Mouse (Mus musculus) CD4-positive naive resting alpha-beta T cell, adult 76 days (primary cell): ENCODE measurements around the gene Spaar. TPM values are rescaled to one million over a fixed set of nuclear protein-coding genes. Genes with fewer than 3 reads are reported as not detected.

Experiments used
- total RNA-seq: library from RNA; stranded (reverse); gene quantifications from one replicate; pipeline ENCODE4 v1.2.4, GENCODE M21; 2023

Spaar gene
- not detected for total RNA-seq

DNA sequence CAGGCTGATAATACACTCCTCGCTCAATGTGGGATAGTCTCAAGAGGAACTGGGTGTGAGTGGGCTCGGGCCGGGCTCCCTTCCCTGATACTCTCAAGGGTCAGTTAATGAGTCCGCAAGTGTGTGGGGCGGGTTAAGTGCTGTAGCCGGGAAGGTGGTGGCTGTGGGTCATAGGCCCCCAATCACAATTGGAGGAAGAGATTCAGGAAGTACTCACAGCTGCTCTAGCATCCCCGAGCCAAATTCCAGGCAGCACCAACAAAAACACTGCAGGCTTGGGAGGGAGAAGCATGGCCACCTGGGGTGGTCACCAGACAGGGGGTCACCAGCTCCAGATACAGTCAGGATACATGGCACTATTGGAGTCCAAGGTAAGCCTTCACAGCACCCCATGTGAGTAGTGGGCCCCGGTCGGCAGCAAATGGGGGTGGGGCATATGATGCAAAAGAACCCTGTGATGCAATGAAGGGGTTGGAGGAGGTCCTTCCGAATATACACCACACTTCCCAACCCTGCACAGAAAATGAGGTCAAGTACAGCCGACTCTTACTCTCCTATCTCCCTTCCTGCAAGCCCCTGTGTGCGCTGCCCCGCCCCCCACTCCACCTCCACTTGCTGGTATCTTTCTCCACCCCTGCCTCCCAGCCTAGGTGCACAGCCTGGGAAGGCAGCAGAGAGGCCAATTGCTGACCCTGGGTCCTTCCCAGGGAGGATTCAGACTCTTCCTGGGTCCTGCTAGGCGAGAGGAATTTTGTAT, at the start of gene Spaar:
Spaar (plus strand) TSS at position 241 of the 757 bp plus-strand sequence.

DNA sequence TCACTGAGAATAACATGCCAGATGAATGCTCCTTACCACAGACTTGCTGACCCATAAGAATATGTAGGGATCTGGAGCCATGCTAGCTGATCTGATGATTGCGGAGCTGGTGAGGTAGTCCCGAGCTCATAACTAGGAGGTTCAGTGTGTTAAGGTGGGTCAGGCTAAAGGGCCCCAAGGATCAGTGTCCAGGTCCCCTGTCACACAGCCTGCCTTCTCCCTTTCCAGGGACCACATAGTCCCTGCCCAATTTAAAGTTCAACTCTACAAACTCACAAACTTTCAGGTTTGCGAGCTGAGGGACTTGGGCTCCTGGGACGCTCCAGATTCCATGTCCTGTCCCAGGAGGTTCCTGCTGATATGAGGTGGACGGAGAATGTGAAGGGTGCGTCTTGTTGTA, 29.1 kb upstream of the Spaar start, which contains the start of gene Olfr70:
Olfr70 (minus strand) TSS at position 101 of the 400 bp plus-strand sequence.

DNA sequence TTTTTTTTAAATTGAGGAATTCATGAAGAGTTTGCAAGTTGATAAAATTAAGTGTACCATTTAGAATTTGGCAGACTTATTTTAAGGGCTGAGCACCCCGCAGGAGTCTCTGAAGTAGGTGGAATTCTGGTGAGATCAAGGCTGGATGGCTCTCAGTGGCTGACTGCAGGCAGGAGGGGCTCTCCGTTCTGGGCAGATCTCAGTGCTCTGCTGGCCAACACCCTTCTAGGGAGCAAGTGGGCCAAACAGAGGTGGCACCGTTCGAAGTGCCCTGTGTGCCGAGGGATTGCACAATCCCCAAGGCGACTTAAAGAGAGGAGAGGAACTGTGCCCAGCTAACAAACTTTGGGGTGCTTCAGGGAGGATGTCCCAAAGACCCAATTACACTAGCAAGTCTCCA, 20.0 kb upstream of the Spaar start, which contains the start of gene Olfr71:
Olfr71 (minus strand) TSS at position 387 of the 400 bp plus-strand sequence.

DNA sequence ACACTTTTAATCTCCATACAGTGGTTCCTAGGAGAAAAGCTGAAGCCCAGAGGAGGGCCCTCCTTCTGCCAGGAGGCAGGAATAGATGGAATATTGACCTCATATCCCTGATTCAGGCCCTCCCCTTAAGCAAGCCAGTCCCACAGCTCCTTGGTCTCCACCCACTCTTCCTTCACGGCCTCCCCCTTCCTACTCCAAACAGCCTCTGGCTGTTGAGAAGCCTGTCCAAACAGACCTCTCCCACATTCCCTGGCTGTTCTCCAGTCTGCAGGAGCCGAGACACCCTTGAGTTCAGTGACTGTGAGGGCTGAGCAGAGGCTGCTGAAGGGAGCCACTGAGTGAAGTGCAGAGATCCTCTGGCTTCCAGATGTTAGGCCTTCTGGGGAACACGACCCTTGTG, 2.8 kb upstream of the Spaar start, which contains the start of gene Hrct1:
Hrct1 (plus strand) TSS at position 194 of the 400 bp plus-strand sequence.

DNA sequence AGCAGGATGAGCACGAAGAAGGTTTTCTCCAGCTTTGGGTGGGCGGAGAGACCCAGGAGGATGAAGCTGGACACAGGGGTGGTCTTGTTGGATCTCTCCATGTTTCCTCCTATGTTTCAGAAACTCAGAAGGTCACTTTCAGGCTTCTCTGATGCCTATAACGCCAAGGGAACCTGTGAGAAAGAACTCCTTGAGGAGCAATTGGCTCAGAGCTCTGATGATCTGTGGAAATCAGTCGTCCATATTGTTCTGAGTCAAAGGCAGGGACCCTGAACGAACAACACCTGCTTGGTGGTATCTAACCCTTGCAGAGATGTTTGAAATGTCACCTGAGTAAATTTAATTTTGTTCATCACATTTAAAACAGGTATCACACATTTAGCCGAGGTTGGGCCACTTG, 41.1 kb downstream of the Spaar start, which contains the start of gene Olfr159:
Olfr159 (minus strand) TSS at position 101 of the 400 bp plus-strand sequence.

Other genes starting within 250 kb of the Spaar start
- gene Sit1, start 246.3 kb upstream of the Spaar start, total RNA-seq = 60.7 TPM
- 21.2 TPM for gene Ccdc107, start 237.1 kb upstream of the Spaar start, total RNA-seq
- gene Arhgef39, start 230.3 kb upstream of the Spaar start, total RNA-seq = 3.0 TPM
- gene Car9, start 223.1 kb upstream of the Spaar start, total RNA-seq = not detected
- gene Tpm2, start 206.3 kb upstream of the Spaar start, total RNA-seq = not detected
- gene Creb3, start 167.7 kb upstream of the Spaar start, total RNA-seq = 73.3 TPM
- 270 TPM for gene Tln1, start 167.3 kb upstream of the Spaar start, total RNA-seq
- gene Rgp1, start 151.3 kb upstream of the Spaar start, total RNA-seq = 34.1 TPM
- gene Gba2, start 151.2 kb upstream of the Spaar start, total RNA-seq = 26.5 TPM
- not detected for gene Msmp, start 145.5 kb upstream of the Spaar start, total RNA-seq
- not detected for gene Npr2, start 98.1 kb upstream of the Spaar start, total RNA-seq
- gene Spag8, start 76.4 kb upstream of the Spaar start, total RNA-seq = 0.62 TPM
- gene Hint2, start 73.6 kb upstream of the Spaar start, total RNA-seq = 17.1 TPM
- 4.6 TPM for gene Tmem8b, start 61.1 kb upstream of the Spaar start, total RNA-seq
- not detected for gene Fam221b, start 60.9 kb upstream of the Spaar start, total RNA-seq
- gene Olfr70, start 29.2 kb upstream of the Spaar start, total RNA-seq = not detected
- gene Olfr71, start 19.8 kb upstream of the Spaar start, total RNA-seq = not detected
- gene Hrct1, start 2.8 kb upstream of the Spaar start, total RNA-seq = not detected
- gene Olfr159, start 41.0 kb downstream of the Spaar start, total RNA-seq = not detected
- not detected for gene Olfr156, start 93.9 kb downstream of the Spaar start, total RNA-seq
- gene Olfr157, start 110.2 kb downstream of the Spaar start, total RNA-seq = not detected
- not detected for gene Olfr155, start 121.5 kb downstream of the Spaar start, total RNA-seq
- 3.0 TPM for gene Reck, start 145.5 kb downstream of the Spaar start, total RNA-seq
- gene Glipr2, start 227.4 kb downstream of the Spaar start, total RNA-seq = 30.3 TPM